Mouse (Mus musculus): ENCODE measurements at regions not wholly inside any gene's neighbourhood (a gene's known extent, or its start where the extent isn't known, plus 50 kb on each side); places are given as distances from the start of the nearest gene placed in this dataset.

GRCm38 (mm10) chr6:82847598-82847997 is 73.3 kb upstream of the Hk2 start:
- H3K27me3 ChIP-seq (ENCODE audit: insufficient read depth, low read length): no peaks in the 10 kb centered on the region
- H3K9ac ChIP-seq (replicated peaks): no peak overlapping the region
- no peak overlapping the region for H3K27ac ChIP-seq (ENCODE audit: low read depth)
- peaks cover 3% of the 10 kb centered on the region; the same call in 1 of the 2 replicates for H3K9me3 ChIP-seq (ENCODE audit: low read length)
- TF ChIP-seq EP300 (IDR thresholded peaks at IDR 0.05; ENCODE audit: low read depth) (no peak), CTCF (IDR thresholded peaks at IDR 0.05; ENCODE audit: low read depth) (no peak)
- ATAC-seq: no peak
- no peaks in the 10 kb centered on the region for H3K4me1 ChIP-seq (ENCODE audit: insufficient read depth)
- H3K4me2 ChIP-seq (ENCODE audit: low read depth, low read length): no peak overlapping the region
- 39% methylated on average over 2 of the region's 2 CpGs for WGBS (ENCODE audit: insufficient replicate concordance)
- H3K36me3 ChIP-seq (replicated peaks; ENCODE audit: insufficient read depth, low read length): no peaks in the 10 kb centered on the region
- no peak overlapping the region for H3K4me3 ChIP-seq (ENCODE audit: low read depth, low read length)
- DNase-seq: no peak

- Histone ChIP-seq H3K27ac (ENCODE audit: low read depth) (no peak overlapping the region), H3K36me3 (replicated peaks; ENCODE audit: insufficient read depth, low read length) (no peaks in the 10 kb centered on the region), H3K27me3 (ENCODE audit: insufficient read depth, low read length) (no peaks in the 10 kb centered on the region), H3K9me3 (ENCODE audit: low read length) (peaks cover 3% of the 10 kb centered on the region; the same call in 1 of the 2 replicates), H3K4me1 (ENCODE audit: insufficient read depth) (no peaks in the 10 kb centered on the region), H3K4me2 (ENCODE audit: low read depth, low read length) (no peak overlapping the region), H3K4me3 (ENCODE audit: low read depth, low read length) (no peak overlapping the region), H3K9ac (replicated peaks) (no peak overlapping the region)
- 59% methylated on average over 8 of the region's 8 CpGs for WGBS (ENCODE audit: insufficient replicate concordance)
- no peak for ATAC-seq
- TF ChIP-seq CTCF (IDR thresholded peaks at IDR 0.05; ENCODE audit: low read depth) (no peak), EP300 (IDR thresholded peaks at IDR 0.05; ENCODE audit: low read depth) (no peak)
- DNase-seq: no peak
Measured at GRCm38 (mm10) chr6:82846587-82847150, 72.4 kb upstream of the Hk2 start.

GRCm38 (mm10) chr6:82844432-82844831 is 70.2 kb upstream of the Hk2 start:
- DNase-seq (peak; percentile 58), ATAC-seq (peak; percentile 43; the same call in 1 of the 2 replicates)
- H3K4me2 ChIP-seq (ENCODE audit: low read depth, low read length): no peak overlapping the region
- WGBS (ENCODE audit: insufficient replicate concordance): 59% methylated on average over 3 of the region's 3 CpGs
- peaks cover 3% of the 10 kb centered on the region; the same call in 1 of the 2 replicates for H3K9me3 ChIP-seq (ENCODE audit: low read length)
- TF ChIP-seq CTCF (IDR thresholded peaks at IDR 0.05; ENCODE audit: low read depth) (peak; percentile 61), EP300 (IDR thresholded peaks at IDR 0.05; ENCODE audit: low read depth) (no peak)
- no peak overlapping the region for H3K4me3 ChIP-seq (ENCODE audit: low read depth, low read length)
- no peaks in the 10 kb centered on the region for H3K36me3 ChIP-seq (replicated peaks; ENCODE audit: insufficient read depth, low read length)
- H3K9ac ChIP-seq (replicated peaks): no peak overlapping the region
- no peaks in the 10 kb centered on the region for H3K4me1 ChIP-seq (ENCODE audit: insufficient read depth)
- no peaks in the 10 kb centered on the region for H3K27me3 ChIP-seq (ENCODE audit: insufficient read depth, low read length)
- no peak overlapping the region for H3K27ac ChIP-seq (ENCODE audit: low read depth)

- H3K27me3 ChIP-seq (ENCODE audit: insufficient read depth, low read length): no peaks in the 10 kb centered on the region
- no peak for ATAC-seq
- no peak for DNase-seq
- H3K4me3 ChIP-seq (ENCODE audit: low read depth, low read length): no peak overlapping the region
- H3K27ac ChIP-seq (ENCODE audit: low read depth): no peak overlapping the region
- TF ChIP-seq EP300 (IDR thresholded peaks at IDR 0.05; ENCODE audit: low read depth) (no peak), CTCF (IDR thresholded peaks at IDR 0.05; ENCODE audit: low read depth) (no peak)
- 51% methylated on average over 4 of the region's 4 CpGs for WGBS (ENCODE audit: insufficient replicate concordance)
- no peaks in the 10 kb centered on the region for H3K36me3 ChIP-seq (replicated peaks; ENCODE audit: insufficient read depth, low read length)
- no peak overlapping the region for H3K9ac ChIP-seq (replicated peaks)
- H3K4me2 ChIP-seq (ENCODE audit: low read depth, low read length): no peak overlapping the region
- H3K9me3 ChIP-seq (ENCODE audit: low read length): peaks cover 3% of the 10 kb centered on the region; the same call in 1 of the 2 replicates
- no peaks in the 10 kb centered on the region for H3K4me1 ChIP-seq (ENCODE audit: insufficient read depth)
Measured at GRCm38 (mm10) chr6:82843881-82844280, 69.6 kb upstream of the Hk2 start.

- 83% methylated on average over 9 of the region's 9 CpGs for WGBS (ENCODE audit: insufficient replicate concordance)
- Histone ChIP-seq H3K9me3 (ENCODE audit: low read length) (no peaks in the 10 kb centered on the region), H3K36me3 (replicated peaks; ENCODE audit: insufficient read depth, low read length) (no peaks in the 10 kb centered on the region), H3K9ac (replicated peaks) (no peak overlapping the region), H3K4me1 (ENCODE audit: insufficient read depth) (no peaks in the 10 kb centered on the region), H3K4me3 (ENCODE audit: low read depth, low read length) (no peak overlapping the region), H3K4me2 (ENCODE audit: low read depth, low read length) (no peak overlapping the region), H3K27me3 (ENCODE audit: insufficient read depth, low read length) (no peaks in the 10 kb centered on the region), H3K27ac (ENCODE audit: low read depth) (no peak overlapping the region)
- ATAC-seq: no peak
- no peak for DNase-seq
- TF ChIP-seq CTCF (IDR thresholded peaks at IDR 0.05; ENCODE audit: low read depth): no peak
- TF ChIP-seq EP300 (IDR thresholded peaks at IDR 0.05; ENCODE audit: low read depth): no peak
Measured at GRCm38 (mm10) chr6:82837246-82837645, 63.0 kb upstream of the Hk2 start.

GRCm38 (mm10) chr6:82835222-82836064 is 61.2 kb upstream of the Hk2 start:
- no peak overlapping the region for H3K27ac ChIP-seq (ENCODE audit: low read depth)
- H3K36me3 ChIP-seq (replicated peaks; ENCODE audit: insufficient read depth, low read length): no peaks in the 10 kb centered on the region
- no peak overlapping the region for H3K4me2 ChIP-seq (ENCODE audit: low read depth, low read length)
- no peak overlapping the region for H3K4me3 ChIP-seq (ENCODE audit: low read depth, low read length)
- peak; percentile 40; the same call in 1 of the 2 replicates for ATAC-seq
- H3K9me3 ChIP-seq (ENCODE audit: low read length): no peaks in the 10 kb centered on the region
- 55% methylated on average over 11 of the region's 11 CpGs for WGBS (ENCODE audit: insufficient replicate concordance)
- H3K4me1 ChIP-seq (ENCODE audit: insufficient read depth): no peaks in the 10 kb centered on the region
- no peaks in the 10 kb centered on the region for H3K27me3 ChIP-seq (ENCODE audit: insufficient read depth, low read length)
- TF ChIP-seq CTCF (IDR thresholded peaks at IDR 0.05; ENCODE audit: low read depth): no peak
- no peak for TF ChIP-seq EP300 (IDR thresholded peaks at IDR 0.05; ENCODE audit: low read depth)
- DNase-seq: no peak
- H3K9ac ChIP-seq (replicated peaks): no peak overlapping the region
